14 mouse cellular contexts compared by ENCODE assay signal in the genomic region with DNA sequence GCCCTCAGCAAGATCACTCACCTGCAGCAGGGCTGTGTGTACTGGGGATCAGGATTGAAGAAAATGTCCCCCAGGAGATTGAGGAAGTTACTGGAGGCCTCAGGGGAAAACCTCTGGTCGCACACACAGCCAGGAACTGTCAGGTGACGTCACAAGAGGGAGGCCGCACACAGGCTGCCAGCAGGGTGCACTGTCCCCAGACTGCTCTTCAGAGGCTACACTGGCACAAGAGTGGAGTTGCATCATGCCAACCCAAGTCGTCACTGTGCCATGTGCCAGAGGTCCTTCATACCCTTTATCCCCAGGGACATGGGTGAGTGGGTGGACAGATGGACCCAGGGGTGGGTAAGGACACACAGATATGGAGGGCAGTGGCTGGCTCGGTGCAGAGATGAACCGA. TPM values are rescaled to one million over a fixed set of nuclear protein-coding genes. Genes with fewer than 3 reads are reported as not detected.
DNase-seq lines count a peak whose midpoint lies in the region; ATAC-seq and TF ChIP-seq lines count a peak whose summit lies in the region.
"Had no signal": no experiment of that assay in that cellular context is flagged by ENCODE, and none has a peak within 500 bp of the region (broad histone marks: within the 10 kb centered on the region; RNA-seq: fewer than 3 reads in every experiment).

No protein-coding gene starts in this region.

- no peak for TF ChIP-seq POLR2A in spleen, adult 2 months (IDR thresholded peaks at IDR 0.05; ENCODE audit: low read depth, low read length)

- H3K9me3 ChIP-seq in midbrain, postnatal 0 days (ENCODE audit: low read length) = no peaks in the 10 kb centered on the region
- no peaks in the 10 kb centered on the region for H3K9me3 ChIP-seq in midbrain, embryonic 16.5 days (replicated peaks; ENCODE audit: control insufficient read depth, low read length, poor library complexity, severe bottlenecking)
- H3K9me3 ChIP-seq: hindbrain, embryonic 12.5 days; neural tube, embryonic 12.5 days had no signal

- no peaks in the 10 kb centered on the region for H3K4me1 ChIP-seq in midbrain, postnatal 0 days (ENCODE audit: insufficient read depth, low read length)
- no peaks in the 10 kb centered on the region for H3K4me1 ChIP-seq in midbrain, embryonic 16.5 days (ENCODE audit: control insufficient read depth, insufficient read depth, low read length)
- H3K4me1 ChIP-seq in spleen, adult 2 months (ENCODE audit: control insufficient read depth, insufficient read depth, insufficient read length) = peaks cover 2% of the 10 kb centered on the region; the same call in 1 of the 2 replicates
- H3K4me1 ChIP-seq: hindbrain, embryonic 12.5 days; neural tube, embryonic 12.5 days had no signal

- no peak overlapping the region for H3K4me2 ChIP-seq in midbrain, postnatal 0 days (ENCODE audit: low read depth, low read length, poor library complexity, severe bottlenecking)
- no peak overlapping the region for H3K4me2 ChIP-seq in midbrain, embryonic 16.5 days (ENCODE audit: low read length)
- H3K4me2 ChIP-seq: hindbrain, embryonic 12.5 days; neural tube, embryonic 12.5 days had no signal

- 80% methylated on average over 6 of the region's 6 CpGs for WGBS in midbrain, postnatal 0 days
- 77% methylated on average over 6 of the region's 6 CpGs for WGBS in midbrain, embryonic 16.5 days
- 61% methylated on average over 6 of the region's 6 CpGs for WGBS in spleen, adult 2 months

- peak; percentile 35 for DNase-seq in adrenal gland, postnatal 10 days
- no peak for DNase-seq in adrenal gland, postnatal 25 days
- DNase-seq in midbrain, postnatal 0 days (ENCODE audit: low spot score) = no peak
- peak; percentile 27 for DNase-seq in brain, adult 2 months (ENCODE audit: low read depth, low spot score)
- peak in 1 of 2 experiments; percentile 37 for DNase-seq in spleen, adult 2 months (ENCODE audit: low read depth in 1 of 2, low spot score in 2 of 2)
- no peak for DNase-seq in right cerebral cortex, adult 2 months (ENCODE audit: low spot score in 2 of 2)
- no peak for DNase-seq in thymus, postnatal 36 days
- DNase-seq: cerebellum, postnatal 10 days; left cerebral cortex, postnatal 4 days; right cerebral cortex, postnatal 4 days had no signal

- no peak overlapping the region for H3K4me3 ChIP-seq in midbrain, postnatal 0 days (ENCODE audit: low read depth, low read length)
- H3K4me3 ChIP-seq in midbrain, embryonic 16.5 days (ENCODE audit: low read depth, low read length) = no peak overlapping the region
- no peak overlapping the region for H3K4me3 ChIP-seq in spleen, adult 2 months (ENCODE audit: extremely low read depth, insufficient read depth, insufficient read length)
- H3K4me3 ChIP-seq: heart, adult 2 months; hindbrain, embryonic 12.5 days; neural tube, embryonic 12.5 days had no signal

- no peaks in the 10 kb centered on the region for H3K27me3 ChIP-seq in midbrain, postnatal 0 days (ENCODE audit: insufficient read depth, low read length)
- H3K27me3 ChIP-seq in midbrain, embryonic 16.5 days (ENCODE audit: control insufficient read depth, insufficient read depth, low read depth, low read length) = no peaks in the 10 kb centered on the region
- H3K27me3 ChIP-seq in spleen, adult 2 months (ENCODE audit: control insufficient read depth, insufficient read depth, low read length) = no peaks in the 10 kb centered on the region
- H3K27me3 ChIP-seq: hindbrain, embryonic 12.5 days; neural tube, embryonic 12.5 days had no signal

- no peak overlapping the region for H3K9ac ChIP-seq in midbrain, postnatal 0 days (replicated peaks; ENCODE audit: low read length, poor library complexity, severe bottlenecking)
- no peak overlapping the region for H3K9ac ChIP-seq in midbrain, embryonic 16.5 days (ENCODE audit: low read depth, low read length)
- H3K9ac ChIP-seq: hindbrain, embryonic 12.5 days; neural tube, embryonic 12.5 days had no signal

- ATAC-seq in midbrain, postnatal 0 days (ENCODE audit: low FRiP score) = no peak
- no peak for ATAC-seq in midbrain, embryonic 16.5 days

- TF ChIP-seq CTCF in midbrain, postnatal 0 days (IDR thresholded peaks at IDR 0.05) = peak; percentile 28; the same call in 1 of the 2 replicates
- peak; percentile 23; the same call in 1 of the 2 replicates for TF ChIP-seq CTCF in spleen, adult 2 months (IDR thresholded peaks at IDR 0.05; ENCODE audit: extremely low read depth, insufficient read depth, insufficient read length, insufficient replicate concordance)

- H3K36me3 ChIP-seq in midbrain, postnatal 0 days (ENCODE audit: insufficient read depth, low read length) = peaks cover 10% of the 10 kb centered on the region
- H3K36me3 ChIP-seq in midbrain, embryonic 16.5 days (ENCODE audit: control insufficient read depth, insufficient read depth, low read length) = no peaks in the 10 kb centered on the region
- H3K36me3 ChIP-seq in spleen, adult 2 months (ENCODE audit: control insufficient read depth, insufficient read depth, low read length) = peaks cover 38% of the 10 kb centered on the region

- H3K27ac ChIP-seq in midbrain, postnatal 0 days (ENCODE audit: low read depth, low read length) = no peak overlapping the region
- H3K27ac ChIP-seq in midbrain, embryonic 16.5 days (ENCODE audit: low read length) = no peak overlapping the region
- H3K27ac ChIP-seq in spleen, adult 2 months (ENCODE audit: insufficient read depth, low read length) = no peak overlapping the region
- H3K27ac ChIP-seq: heart, adult 2 months; hindbrain, embryonic 12.5 days; neural tube, embryonic 12.5 days had no signal

RNA-seq across cellular contexts. Expression of a gene that starts 15.9 kb away (rescaled TPM):
- 10 to 100 TPM; 37.5 TPM for total RNA-seq in adrenal gland, postnatal 10 days (2021)
- 60.2 and 64.4 TPM in 2 replicates for total RNA-seq in adrenal gland, postnatal 25 days (2021)
- 22.6 and 26.2 TPM in 2 replicates for total RNA-seq in midbrain, postnatal 0 days (2014; rRNA removed)
- polyA plus RNA-seq in midbrain, postnatal 0 days (2015; fragmentation: Nextera tagmentation; extraction: Ambion mirVana) = 15.6 and 15.8 TPM in 2 replicates
- polyA plus RNA-seq in midbrain, embryonic 16.5 days (2015; fragmentation: Nextera tagmentation; extraction: Ambion mirVana) = 11.5 and 11.6 TPM in 2 replicates
- 75.2 and 94.2 TPM in 2 replicates for polyA plus RNA-seq in spleen, adult 2 months (2012; rRNA removed)

RNA-seq across cellular contexts. Expression of a gene that starts 18.0 kb away (rescaled TPM):
- 100 to 1,000 TPM; 429 to 477 TPM for total RNA-seq in adrenal gland, postnatal 10 days (2021)
- total RNA-seq in adrenal gland, postnatal 25 days (2021) = 603 and 658 TPM in 2 replicates
- 288 and 318 TPM in 2 replicates for total RNA-seq in midbrain, postnatal 0 days (2014; rRNA removed)
- polyA plus RNA-seq in midbrain, postnatal 0 days (2015; fragmentation: Nextera tagmentation; extraction: Ambion mirVana) = 425 and 441 TPM in 2 replicates
- 278 and 289 TPM in 2 replicates for polyA plus RNA-seq in midbrain, embryonic 16.5 days (2015; fragmentation: Nextera tagmentation; extraction: Ambion mirVana)
- 47.5 and 74.2 TPM in 2 replicates for polyA plus RNA-seq in spleen, adult 2 months (2012; rRNA removed)

RNA-seq across cellular contexts. Expression of a gene that starts 53.8 kb away (rescaled TPM):
- total RNA-seq in adrenal gland, postnatal 10 days (2021) = 10 to 100 TPM in 1 of 2 experiments, 1 to 10 TPM in 1; 7.0 to 10.2 TPM
- total RNA-seq in adrenal gland, postnatal 25 days (2021) = 4.7 and 7.5 TPM in 2 replicates
- 205 and 231 TPM in 2 replicates for total RNA-seq in midbrain, postnatal 0 days (2014; rRNA removed)
- 89.0 and 91.8 TPM in 2 replicates for polyA plus RNA-seq in midbrain, postnatal 0 days (2015; fragmentation: Nextera tagmentation; extraction: Ambion mirVana)
- 56.8 and 61.1 TPM in 2 replicates for polyA plus RNA-seq in midbrain, embryonic 16.5 days (2015; fragmentation: Nextera tagmentation; extraction: Ambion mirVana)
- polyA plus RNA-seq in spleen, adult 2 months (2012; rRNA removed) = 0.05 TPM in 2 replicates

Comparison
In these comparisons a context has a peak if more than half of its experiments do, and no peak if none do; other contexts are left out.
1. DNase-seq: peak in adrenal gland, postnatal 10 days (single experiment) and brain, adult 2 months (single experiment); none in adrenal gland, postnatal 25 days (single experiment), midbrain, postnatal 0 days (single experiment), right cerebral cortex, adult 2 months (0 of 2) and thymus, postnatal 36 days (0 of 2).
2. RNA of a gene that starts 53.8 kb away (total RNA-seq): 205 to 231 TPM in midbrain, postnatal 0 days; 7.0 to 10.2 TPM in adrenal gland, postnatal 10 days and 4.7 to 7.5 TPM in adrenal gland, postnatal 25 days; every median in the first group is over 10 times any median in the second.